In the genomic region with DNA sequence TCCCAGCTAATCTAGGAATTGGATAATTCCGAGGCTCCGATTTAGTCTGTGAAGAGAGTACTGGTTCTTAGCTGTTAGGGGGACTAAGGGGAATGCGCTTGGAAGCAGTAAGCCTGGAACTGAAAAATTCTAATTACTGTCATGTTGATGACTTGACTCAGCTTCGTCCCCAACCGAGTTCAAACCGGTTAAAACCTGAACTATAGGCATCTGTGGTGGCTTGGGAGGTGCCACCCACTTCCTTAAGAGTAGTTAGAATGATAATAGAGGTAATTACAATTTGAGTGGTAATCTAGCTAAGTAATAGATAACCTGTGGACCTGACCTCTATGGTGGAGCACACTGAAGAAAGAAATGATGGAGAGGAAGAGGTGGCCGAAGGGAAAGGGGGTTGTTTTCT, we compare ENCODE assay signal across 8 mouse cellular contexts. TPM values are rescaled to one million over a fixed set of nuclear protein-coding genes. Genes with fewer than 3 reads are reported as not detected.
DNase-seq lines count a peak whose midpoint lies in the region; ATAC-seq lines count a peak whose summit lies in the region.

No protein-coding gene starts in this region.

- H3K9me3 ChIP-seq in lung, embryonic 15.5 days = no peaks in the 10 kb centered on the region
- no peaks in the 10 kb centered on the region for H3K9me3 ChIP-seq in limb, embryonic 10.5 days (replicated peaks)

- no peak for DNase-seq in lung, postnatal 14 days
- DNase-seq in embryo, embryonic 11 days = peak; percentile 26
- DNase-seq in limb, embryonic 10.5 days (ENCODE audit: low spot score) = no peak
- peak; percentile 15 for DNase-seq in retina, postnatal 1 day
- no peak for DNase-seq in right cerebral cortex, postnatal 10 days (ENCODE audit: low spot score in 2 of 2)
- no peak for DNase-seq in thymus, postnatal 10 days (ENCODE audit: low spot score in 2 of 2)
- no peak for DNase-seq in left cerebral cortex, adult 18-20 months (ENCODE audit: low spot score in 2 of 2)

- no peaks in the 10 kb centered on the region for H3K27me3 ChIP-seq in lung, embryonic 15.5 days
- H3K27me3 ChIP-seq in limb, embryonic 10.5 days (ENCODE audit: low read depth, poor library complexity, severe bottlenecking) = no peaks in the 10 kb centered on the region

- H3K4me1 ChIP-seq in lung, embryonic 15.5 days = peaks cover 9% of the 10 kb centered on the region; the same call in 1 of the 2 replicates
- H3K4me1 ChIP-seq in limb, embryonic 10.5 days = peaks cover 9% of the 10 kb centered on the region

- peaks cover 10% of the 10 kb centered on the region; the same call in 1 of the 2 replicates for H3K36me3 ChIP-seq in lung, embryonic 15.5 days
- peaks cover 18% of the 10 kb centered on the region for H3K36me3 ChIP-seq in limb, embryonic 10.5 days

- 37% methylated on average over 7 of the region's 7 CpGs for WGBS in lung, embryonic 15.5 days
- WGBS in limb, embryonic 10.5 days = 19% methylated on average over 7 of the region's 7 CpGs

- peak overlapping the region; percentile 69 for H3K4me2 ChIP-seq in lung, embryonic 15.5 days

- no peak overlapping the region for H3K9ac ChIP-seq in lung, embryonic 15.5 days

- no peak for ATAC-seq in lung, embryonic 15.5 days (ENCODE audit: borderline replicate concordance, extremely low read depth, low FRiP score, low TSS enrichment)

- H3K4me3 ChIP-seq in lung, embryonic 15.5 days = peak overlapping the region; percentile 94
- peak overlapping the region; percentile 88 for H3K4me3 ChIP-seq in limb, embryonic 10.5 days

- H3K27ac ChIP-seq in lung, embryonic 15.5 days = no peak overlapping the region
- H3K27ac ChIP-seq in limb, embryonic 10.5 days = no peak overlapping the region

RNA-seq across cellular contexts. Expression of gene Slc25a40, which starts 1.5 kb away (rescaled TPM):
- 11.5 and 12.0 TPM in 2 replicates for polyA plus RNA-seq in lung, embryonic 15.5 days (2015; fragmentation: Nextera tagmentation; extraction: Ambion mirVana)
- 6.9 and 9.9 TPM in 2 replicates for polyA plus RNA-seq in limb, embryonic 10.5 days (2016; fragmentation: Nextera tagmentation; extraction: Ambion mirVana)
- 10 to 100 TPM; 11.7 TPM for total RNA-seq in left cerebral cortex, adult 18-20 months (2021)

RNA-seq across cellular contexts. Expression of gene Dbf4, which starts 1.6 kb away (rescaled TPM):
- 46.7 and 47.1 TPM in 2 replicates for polyA plus RNA-seq in lung, embryonic 15.5 days (2015; fragmentation: Nextera tagmentation; extraction: Ambion mirVana)
- polyA plus RNA-seq in limb, embryonic 10.5 days (2016; fragmentation: Nextera tagmentation; extraction: Ambion mirVana) = 62.2 and 65.8 TPM in 2 replicates
- total RNA-seq in left cerebral cortex, adult 18-20 months (2021) = 1 to 10 TPM; 1.8 to 2.1 TPM

RNA-seq across cellular contexts. Expression of gene Adam22, which starts 56.2 kb away (rescaled TPM):
- polyA plus RNA-seq in lung, embryonic 15.5 days (2015; fragmentation: Nextera tagmentation; extraction: Ambion mirVana) = 3.3 and 3.5 TPM in 2 replicates
- 2.9 and 5.3 TPM in 2 replicates for polyA plus RNA-seq in limb, embryonic 10.5 days (2016; fragmentation: Nextera tagmentation; extraction: Ambion mirVana)
- total RNA-seq in left cerebral cortex, adult 18-20 months (2021) = 100 to 1,000 TPM; 205 to 208 TPM

Comparison
In these comparisons a context has a peak if more than half of its experiments do, and no peak if none do; other contexts are left out.
1. DNase-seq: peak in embryo, embryonic 11 days (single experiment) and retina, postnatal 1 day (single experiment); none in lung, postnatal 14 days (single experiment), limb, embryonic 10.5 days (single experiment), right cerebral cortex, postnatal 10 days (0 of 2), thymus, postnatal 10 days (0 of 2) and left cerebral cortex, adult 18-20 months (0 of 2).